Mouse (Mus musculus) adrenal gland, postnatal 36 days (tissue): ENCODE data around the gene Sp3. TPM values are rescaled to one million over a fixed set of nuclear protein-coding genes. Genes with fewer than 3 reads are reported as not detected.
"Not testable (repeated sequence)": the region's sequence is repeated elsewhere in the genome, so short reads cannot be mapped to it uniquely, and the experiment has no call there.

Source experiments
- DNase-seq, 2 experiments: peaks; one replicate each; pipeline ENCODE4 v3.0.0; 2021; ENCODE audit warnings: mixed read lengths in 1 of 2
- total RNA-seq, 2 experiments: library from RNA; stranded (reverse); gene quantifications; 2 replicates each; pipeline ENCODE4 v1.2.3; 2021

Sp3 gene
- total RNA-seq, 2 experiments from 2014 or later, result 54.0 to 62.2 TPM

- no peak for DNase-seq
These were observed 12.3 kb upstream of the Sp3 start for GRCm38 (mm10) chr2:72992497-72992896.

DNA sequence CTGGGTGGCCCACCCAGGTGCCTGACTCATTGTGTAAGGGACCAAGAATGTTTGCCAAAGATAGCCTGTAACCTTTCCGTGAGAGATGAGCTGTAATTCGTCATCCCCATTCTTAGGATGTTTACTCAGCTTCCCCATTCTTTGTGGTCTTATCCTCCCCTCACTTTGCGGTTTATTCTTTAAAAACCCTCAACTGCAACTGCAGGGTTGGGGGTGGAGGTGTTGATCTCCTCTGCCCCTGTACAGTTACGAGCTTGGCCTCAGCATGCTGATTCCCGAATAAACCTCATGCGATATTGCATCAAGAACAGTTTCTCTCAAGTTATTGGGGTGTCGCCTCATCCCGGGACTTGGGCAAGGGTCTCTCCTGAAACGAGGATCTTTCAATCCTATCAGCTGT, 8.7 kb upstream of the Sp3 start:
- DNase-seq, result not testable (repeated sequence)

DNA sequence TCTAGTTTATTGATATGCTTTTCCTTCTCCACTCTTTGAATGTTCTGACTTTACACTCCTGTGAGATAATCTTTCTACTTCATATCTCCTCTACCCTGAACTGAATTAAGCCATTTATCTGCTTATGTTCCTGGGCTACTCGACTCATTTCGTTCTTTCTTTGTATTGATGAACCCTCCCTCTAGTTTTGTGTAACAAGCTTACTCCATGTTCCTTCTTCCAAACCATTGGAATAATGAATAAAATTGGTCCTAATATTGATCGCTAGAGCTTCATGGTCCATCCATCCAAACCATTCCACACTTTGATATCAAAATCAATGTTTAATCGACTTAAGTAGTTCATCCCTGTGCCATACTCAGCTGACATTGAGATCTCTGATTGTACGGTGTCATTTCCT, 6.4 kb upstream of the Sp3 start, which contains the start of gene Gm11084:
Gene Gm11084, minus strand, starts transcription at position 101 of the 400 bp plus-strand sequence.
- DNase-seq, result no peak

DNA sequence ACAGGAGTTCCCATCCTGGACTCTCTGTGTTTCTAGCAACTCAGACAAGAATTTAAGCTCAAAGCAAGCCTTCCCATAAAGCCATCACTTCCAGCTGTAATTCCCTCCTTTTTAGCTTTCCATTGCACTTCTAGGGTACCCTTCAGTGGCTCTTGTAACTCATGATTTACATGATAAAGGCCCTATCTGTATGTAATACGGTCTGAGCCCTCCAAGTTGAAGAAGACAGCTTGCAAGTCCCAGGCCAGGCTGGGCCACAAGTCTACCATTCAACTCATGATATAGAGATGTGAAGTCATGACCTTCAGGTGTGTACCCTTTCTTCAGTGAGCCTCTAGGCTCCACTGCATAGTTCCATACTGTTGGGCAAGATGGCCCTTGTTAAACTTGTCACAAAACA, 5.3 kb upstream of the Sp3 start:
- no peak for DNase-seq

GRCm38 (mm10) chr2:72984806-72985205, 4.6 kb upstream of the Sp3 start:
- no peak for DNase-seq

- no peak for DNase-seq
These were observed 3.0 kb upstream of the Sp3 start for GRCm38 (mm10) chr2:72983211-72983610.

DNA sequence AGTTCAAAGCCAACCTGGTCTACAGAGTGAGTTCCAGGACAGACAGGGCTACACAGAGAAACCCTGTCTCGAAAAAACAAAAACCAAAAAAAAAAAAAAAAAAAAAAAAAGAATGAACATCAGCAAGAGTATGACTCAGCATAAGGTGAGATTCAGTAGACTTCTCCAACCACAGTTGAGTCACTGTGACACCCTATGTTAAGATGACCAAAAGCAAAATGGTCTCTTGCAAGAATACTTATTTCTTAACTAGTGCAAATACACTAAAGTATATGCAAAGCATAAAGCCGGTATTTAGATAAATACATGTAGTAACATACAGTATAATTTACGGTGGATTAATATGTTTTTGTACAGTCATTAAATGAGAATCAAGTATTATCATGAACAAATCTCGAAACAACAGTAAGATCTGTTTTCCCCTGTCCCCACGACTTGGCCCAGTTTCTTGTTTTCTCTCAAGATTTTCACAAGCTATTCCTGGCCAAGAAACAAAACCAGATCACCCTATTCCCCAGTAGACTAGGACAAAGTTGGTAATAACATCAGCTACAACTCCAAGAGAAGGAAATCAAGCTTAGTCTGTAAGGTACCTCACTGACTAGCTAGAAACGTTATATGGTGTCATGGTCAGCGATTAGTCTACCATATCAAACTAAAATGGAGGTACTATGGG, 2.0 kb upstream of the Sp3 start:
- no peak for DNase-seq

GRCm38 (mm10) chr2:72981441-72982109, 1.3 kb upstream of the Sp3 start:
- no peak for DNase-seq

DNA sequence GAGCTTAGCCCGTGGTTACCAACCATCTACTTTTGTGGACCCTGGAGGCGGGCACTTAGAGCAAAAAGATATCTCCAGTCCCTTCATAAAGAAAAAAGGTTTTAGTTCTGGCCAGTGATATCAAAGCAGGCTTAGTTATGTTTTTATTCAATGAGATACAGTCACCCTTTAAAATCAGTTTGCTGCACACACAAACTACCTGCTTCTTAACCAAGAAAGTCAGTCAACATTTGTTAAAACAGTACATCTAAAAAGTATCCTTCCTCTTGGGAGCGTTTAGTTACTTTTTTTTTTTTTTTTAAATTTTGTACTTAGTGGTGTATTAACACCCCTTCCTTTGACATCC, 802 bp upstream of the Sp3 start:
- DNase-seq, result no peak

- DNase-seq, result peak; percentile 93 to 95
These were observed 581 bp downstream of the Sp3 start for GRCm38 (mm10) chr2:72979659-72980071.

DNA sequence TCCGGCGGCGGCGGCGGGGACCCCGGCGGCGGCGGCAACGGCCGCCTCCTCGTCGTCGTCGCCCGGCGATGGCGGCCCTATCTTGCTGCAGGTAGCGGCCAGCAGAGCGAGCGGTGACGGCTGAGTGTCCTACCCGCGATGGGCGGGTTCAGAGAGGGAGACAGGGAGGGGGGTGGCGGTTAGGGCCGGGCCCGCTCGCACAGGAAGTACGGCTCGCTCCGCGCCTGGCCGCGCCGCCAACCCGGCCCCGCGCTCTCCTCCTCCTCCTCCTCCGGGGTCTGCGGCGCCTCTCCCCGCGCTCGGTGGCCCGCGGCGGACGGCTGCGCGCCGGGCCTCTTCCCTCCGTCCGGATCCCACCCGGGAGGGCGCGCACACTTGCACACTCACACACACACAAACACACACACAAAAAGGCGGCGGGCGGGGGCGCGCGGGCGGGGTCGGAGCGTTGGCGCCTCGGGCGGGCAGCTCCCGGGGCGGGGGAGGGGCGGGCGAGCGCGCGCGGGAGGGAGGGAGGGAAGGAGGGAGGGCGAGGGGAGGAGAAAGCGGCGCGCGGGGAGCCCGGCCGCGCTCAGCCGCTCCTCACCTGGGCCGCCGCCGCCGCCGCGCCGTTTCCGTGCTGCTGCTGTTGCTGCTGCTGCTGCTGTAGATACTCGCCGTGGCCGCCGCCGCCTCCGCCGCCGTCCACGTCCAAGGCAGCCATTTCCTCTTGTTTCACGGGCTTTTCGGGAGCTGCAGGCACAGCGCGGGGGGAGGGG, 1.2 kb downstream of the Sp3 start:
- peak; percentile 91 to 94 for DNase-seq

- DNase-seq, result no peak
These were observed 1.8 kb downstream of the Sp3 start for GRCm38 (mm10) chr2:72978473-72978872.

DNA sequence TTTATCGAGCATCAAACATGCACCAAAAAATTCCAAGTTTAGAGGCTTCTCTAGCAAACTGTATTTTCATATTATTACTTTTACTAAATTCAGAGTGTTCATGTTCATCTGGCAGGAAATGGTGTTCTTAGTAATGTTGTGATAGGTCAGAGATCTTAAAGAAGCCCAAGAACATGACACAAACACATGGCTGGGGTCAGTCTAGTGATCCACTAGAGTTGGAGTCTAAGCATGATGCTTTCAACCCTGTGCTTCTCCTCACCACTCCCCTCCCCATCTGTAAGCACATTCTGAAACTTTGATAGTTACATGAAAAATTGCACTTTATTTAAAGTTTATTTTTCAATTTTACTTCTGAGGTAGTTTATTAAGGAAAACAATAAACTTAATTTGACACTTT, 3.0 kb downstream of the Sp3 start:
- DNase-seq, result no peak

GRCm38 (mm10) chr2:72976036-72976435, 4.2 kb downstream of the Sp3 start:
- DNase-seq, result no peak

DNA sequence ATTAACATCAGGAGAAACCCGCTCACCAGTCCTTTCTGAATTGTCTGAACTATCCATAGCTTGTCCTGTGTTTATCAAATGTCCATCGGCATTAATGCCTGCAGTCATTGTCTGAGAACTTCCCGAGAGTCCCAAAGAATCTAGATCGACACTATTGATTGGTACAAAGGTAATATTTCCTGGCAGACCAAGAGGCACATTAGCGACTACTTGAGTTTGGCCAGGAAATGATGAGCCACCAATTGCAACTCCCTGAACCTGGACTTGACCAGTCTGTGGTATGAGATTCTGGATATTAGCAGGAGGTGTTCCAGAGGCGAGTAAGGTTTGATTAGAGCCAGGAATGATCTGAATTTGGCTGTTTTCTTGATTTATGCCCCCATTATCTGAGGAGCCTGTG, 9.4 kb downstream of the Sp3 start:
- no peak for DNase-seq

GRCm38 (mm10) chr2:72970302-72970701, 9.9 kb downstream of the Sp3 start:
- DNase-seq, result no peak

GRCm38 (mm10) chr2:72968536-72968935, 11.7 kb downstream of the Sp3 start:
- no peak for DNase-seq

GRCm38 (mm10) chr2:72965450-72965849, 14.8 kb downstream of the Sp3 start:
- DNase-seq, result no peak

DNA sequence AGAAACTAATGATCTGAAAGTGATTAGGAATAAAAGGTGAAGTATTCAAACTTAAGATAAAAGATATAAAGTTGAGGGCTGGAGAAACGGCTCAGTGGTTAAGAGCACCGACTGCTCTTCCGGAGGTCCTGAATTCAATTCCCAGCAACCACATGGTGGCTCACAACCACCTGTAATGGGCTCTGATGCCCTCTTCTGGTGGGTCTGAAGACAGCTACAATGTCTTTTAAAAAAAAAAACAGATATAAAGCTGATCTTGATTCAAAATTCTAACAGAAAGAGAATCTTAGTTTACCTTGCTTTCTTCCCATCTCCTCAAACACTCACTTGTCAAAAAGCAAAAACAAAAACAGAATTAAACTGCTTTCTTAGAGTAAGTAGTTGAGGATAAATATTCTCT, 23.8 kb downstream of the Sp3 start:
- no peak for DNase-seq

- no peak for DNase-seq
These were observed 27.3 kb downstream of the Sp3 start for GRCm38 (mm10) chr2:72952979-72953378.

- no peak for DNase-seq
These were observed 44.3 kb downstream of the Sp3 start for GRCm38 (mm10) chr2:72935937-72936336.

- DNase-seq, result no peak
These were observed 48.1 kb downstream of the Sp3 start for GRCm38 (mm10) chr2:72932186-72932585.

- no peak for DNase-seq
These were observed 55.3 kb downstream of the Sp3 start for GRCm38 (mm10) chr2:72924981-72925380.
